Mouse (Mus musculus) lung, embryonic 16.5 days (tissue): ENCODE data around the gene Gm42372. TPM values are rescaled to one million over a fixed set of nuclear protein-coding genes. Genes with fewer than 3 reads are reported as not detected.

Experiments used
- ATAC-seq: fragments of 200-750 bp; cut with Nextera tagmentation; 2 replicates; pipeline ENCODE4 v1.8.0; 2017; ENCODE audit warnings: low read depth, mild to moderate bottlenecking, moderate library complexity
- H3K27ac ChIP-seq: fragments of 300-500 bp; sonication (generic); 2 replicates; pipeline ENCODE4 v1.5.1; 2014; ENCODE audit warnings: mild to moderate bottlenecking, control low read depth, low read length
- H3K27me3 ChIP-seq: fragments of 300-500 bp; sonication (generic); 2 replicates; pipeline ENCODE4 v1.6.1; 2014; ENCODE audit warnings: low read depth, low read length, mixed read lengths; ENCODE audit not compliant: control insufficient read depth, insufficient read depth
- H3K36me3 ChIP-seq: fragments of 300-500 bp; sonication (generic); 2 replicates; pipeline ENCODE4 v1.6.1; 2014; ENCODE audit warnings: low read length; ENCODE audit not compliant: control insufficient read depth, insufficient read depth
- H3K4me1 ChIP-seq: fragments of 300-500 bp; sonication (generic); replicated peaks from 2 replicates; pipeline ENCODE4 v1.6.1; 2014; ENCODE audit warnings: low read length, mixed read lengths; ENCODE audit not compliant: control insufficient read depth, insufficient read depth
- H3K4me2 ChIP-seq: fragments of 300-500 bp; sonication (generic); 2 replicates; pipeline ENCODE4 v1.6.1; 2014; ENCODE audit warnings: low read depth, low read length, control low read depth
- H3K4me3 ChIP-seq: fragments of 300-500 bp; sonication (generic); 2 replicates; pipeline ENCODE4 v1.5.1; 2014; ENCODE audit warnings: mild to moderate bottlenecking, low read length, control low read depth
- H3K9ac ChIP-seq: fragments of 300-500 bp; sonication (generic); 2 replicates; pipeline ENCODE4 v1.6.1; 2014; ENCODE audit warnings: low read length, control low read depth
- H3K9me3 ChIP-seq: fragments of 300-500 bp; sonication (generic); 2 replicates; pipeline ENCODE4 v1.6.1; 2016; ENCODE audit warnings: low read length; ENCODE audit not compliant: control insufficient read depth
- WGBS: fragments of 180-500 bp; shearing (Covaris S2); extraction: QIAGEN DNeasy Blood & Tissue Kit; methylation state at CpG from one replicate; pipeline ENCODE4 v1.1.7; 2014; 5-methylcytosine and 5-hydroxymethylcytosine counted together
- polyA plus RNA-seq: library from polyadenylated mRNA; unstranded; fragments of >200 nt; fragmentation: Nextera tagmentation; extraction: Ambion mirVana; gene quantifications from 2 replicates; pipeline ENCODE4 v1.2.1, GENCODE M21; 2015

Gene Gm42372
- 0.15 and 0.29 TPM in 2 replicates for polyA plus RNA-seq

GRCm38 (mm10) chr7:16982859-16983568 lies at the start of gene Gm42372:
Gene Gm42372, plus strand, starts transcription at chr7:16983086.
- Histone ChIP-seq H3K4me3 (no peak within 1 kb of the TSS), H3K4me2 (no peak within 1 kb of the TSS), H3K9me3 (no peaks in the 10 kb centered on the region), H3K4me1 (peaks cover 4% of the 10 kb centered on the region), H3K9ac (no peak within 1 kb of the TSS), H3K27ac (no peak within 1 kb of the TSS), H3K36me3 (no peaks in the 10 kb centered on the region), H3K27me3 (no peaks in the 10 kb centered on the region)
- 26% methylated on average over 26 of the region's 26 CpGs for WGBS
- ATAC-seq: no peak

DNA sequence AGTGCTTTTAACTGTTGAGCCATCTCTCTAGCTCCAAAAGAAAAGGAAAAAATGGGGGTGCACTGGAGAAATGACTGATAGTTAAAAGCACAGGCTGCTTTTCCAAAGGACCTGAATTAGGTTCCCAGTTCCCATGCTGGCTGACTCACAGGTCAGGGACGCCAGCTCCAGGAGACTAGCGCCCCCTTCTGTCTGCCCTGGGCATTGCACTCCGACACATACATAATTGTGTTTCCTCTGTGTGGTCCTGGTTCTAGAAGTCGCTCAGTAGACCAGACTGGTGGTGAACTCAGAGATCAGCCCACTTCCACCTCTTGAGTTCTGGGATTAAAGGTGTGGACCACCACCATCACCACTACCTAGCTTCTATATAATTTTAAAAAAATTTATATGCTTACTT lies 45.6 kb upstream of the Gm42372 start:
- Histone ChIP-seq H3K9ac (no peak overlapping the region), H3K4me1 (no peaks in the 10 kb centered on the region), H3K9me3 (no peaks in the 10 kb centered on the region), H3K4me3 (no peak overlapping the region), H3K4me2 (no peak overlapping the region), H3K36me3 (no peaks in the 10 kb centered on the region), H3K27ac (no peak overlapping the region), H3K27me3 (no peaks in the 10 kb centered on the region)
- no peak for ATAC-seq
- WGBS: 50% methylated on average over 4 of the region's 4 CpGs

- Histone ChIP-seq H3K27me3 (no peaks in the 10 kb centered on the region), H3K36me3 (no peaks in the 10 kb centered on the region), H3K27ac (no peak overlapping the region), H3K4me1 (no peaks in the 10 kb centered on the region), H3K9ac (no peak overlapping the region), H3K4me3 (no peak overlapping the region), H3K9me3 (no peaks in the 10 kb centered on the region), H3K4me2 (no peak overlapping the region)
- no peak for ATAC-seq
- 67% methylated on average over 17 of the region's 17 CpGs for WGBS
These were observed 44.6 kb upstream of the Gm42372 start for GRCm38 (mm10) chr7:16938117-16938791.

GRCm38 (mm10) chr7:16940292-16940691 lies 42.6 kb upstream of the Gm42372 start:
- 0 out of 2 replicates have a peak, but pooled peaks have one; percentile 20 for ATAC-seq
- Histone ChIP-seq H3K4me3 (no peak overlapping the region), H3K9ac (no peak overlapping the region), H3K4me2 (no peak overlapping the region), H3K27me3 (peaks cover 5% of the 10 kb centered on the region), H3K4me1 (peaks cover 9% of the 10 kb centered on the region), H3K9me3 (no peaks in the 10 kb centered on the region), H3K36me3 (no peaks in the 10 kb centered on the region), H3K27ac (no peak overlapping the region)
- 27% methylated on average over 7 of the region's 7 CpGs for WGBS

GRCm38 (mm10) chr7:16942861-16943260 lies 40.0 kb upstream of the Gm42372 start:
- Histone ChIP-seq H3K27ac (no peak overlapping the region), H3K36me3 (no peaks in the 10 kb centered on the region), H3K4me1 (peaks cover 26% of the 10 kb centered on the region), H3K4me3 (no peak overlapping the region), H3K9ac (no peak overlapping the region), H3K27me3 (peaks cover 25% of the 10 kb centered on the region), H3K9me3 (no peaks in the 10 kb centered on the region), H3K4me2 (no peak overlapping the region)
- 38% methylated on average over 4 of the region's 4 CpGs for WGBS
- ATAC-seq: no peak

GRCm38 (mm10) chr7:16944061-16944807 lies 38.7 kb upstream of the Gm42372 start, which contains the start of gene Pnmal2:
Gene Pnmal2, plus strand, starts transcription at chr7:16944682.
- H3K4me1 ChIP-seq: peaks cover 37% of the 10 kb centered on the region
- 15% methylated on average over 36 of the region's 36 CpGs for WGBS
- peak within 1 kb of the TSS; percentile 76 for H3K9ac ChIP-seq
- no peak within 1 kb of the TSS for H3K27ac ChIP-seq
- H3K9me3 ChIP-seq: no peaks in the 10 kb centered on the region
- peak within 1 kb of the TSS; percentile 65 for H3K4me3 ChIP-seq
- no peaks in the 10 kb centered on the region for H3K36me3 ChIP-seq
- peaks cover 25% of the 10 kb centered on the region for H3K27me3 ChIP-seq
- peak; percentile 90 for ATAC-seq
- H3K4me2 ChIP-seq: peak within 1 kb of the TSS; percentile 89

DNA sequence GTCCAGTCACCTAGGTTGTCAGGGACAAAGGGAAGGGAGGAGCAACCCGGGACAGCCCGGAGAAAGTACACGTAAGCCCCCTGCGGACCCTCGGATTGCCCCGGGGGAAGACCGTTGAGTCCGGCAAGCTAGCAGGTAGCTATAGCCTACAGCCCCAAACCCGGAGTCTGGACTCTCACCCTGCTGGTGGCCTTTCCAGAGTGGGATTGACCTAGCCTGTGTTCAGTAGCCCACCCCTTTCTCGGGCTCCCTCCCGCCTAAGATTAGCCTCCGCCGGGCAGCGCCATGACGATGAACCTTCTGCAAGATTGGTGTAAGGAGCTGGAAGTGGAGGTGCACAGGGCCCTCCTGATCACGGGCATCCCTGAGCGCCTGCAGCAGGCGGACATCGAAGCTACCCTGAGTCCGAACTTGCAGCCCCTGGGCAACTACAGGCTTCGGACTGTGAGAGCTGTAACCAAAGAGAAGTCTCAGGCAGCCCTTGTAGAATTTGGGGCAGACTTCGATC lies 38.0 kb upstream of the Gm42372 start:
- Histone ChIP-seq H3K4me3 (peak overlapping the region; percentile 65), H3K9ac (peak overlapping the region; percentile 76), H3K9me3 (no peaks in the 10 kb centered on the region), H3K27ac (no peak overlapping the region), H3K36me3 (no peaks in the 10 kb centered on the region), H3K27me3 (peaks cover 25% of the 10 kb centered on the region), H3K4me2 (peak overlapping the region; percentile 89), H3K4me1 (peaks cover 37% of the 10 kb centered on the region)
- ATAC-seq: peak; percentile 4; the same call in 1 of the 2 replicates
- 2% methylated on average over 22 of the region's 22 CpGs for WGBS

DNA sequence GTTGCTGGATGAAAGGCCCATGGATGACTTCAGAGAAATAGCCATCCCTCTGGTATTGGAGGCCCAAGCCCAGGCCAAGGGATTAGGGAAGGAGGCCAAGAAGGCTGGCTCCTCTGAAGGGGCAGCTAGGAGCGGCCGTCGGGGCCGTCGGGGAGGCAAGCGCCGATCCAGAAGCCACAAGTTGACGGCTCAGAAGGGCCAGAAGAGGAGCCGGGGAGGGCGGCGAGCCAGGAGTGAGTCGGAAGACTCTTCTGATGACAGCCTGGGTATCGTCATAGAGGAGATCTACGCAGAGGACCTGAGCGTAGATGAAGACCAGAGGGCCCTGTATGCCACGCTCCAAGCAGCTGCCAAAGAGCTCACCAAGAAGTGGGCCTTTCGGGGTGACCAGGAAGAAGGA lies 37.5 kb upstream of the Gm42372 start:
- Histone ChIP-seq H3K4me3 (peak overlapping the region; percentile 65), H3K36me3 (no peaks in the 10 kb centered on the region), H3K4me2 (peak overlapping the region; percentile 89), H3K27me3 (peaks cover 25% of the 10 kb centered on the region), H3K4me1 (peaks cover 39% of the 10 kb centered on the region), H3K9ac (no peak overlapping the region; the same call in 1 of the 2 replicates), H3K9me3 (no peaks in the 10 kb centered on the region), H3K27ac (no peak overlapping the region)
- no peak for ATAC-seq
- WGBS: 17% methylated on average over 17 of the region's 17 CpGs
